Mouse (Mus musculus) midbrain, embryonic 16.5 days (tissue): Measurements from ENCODE around the gene Nt5c1b. TPM values are rescaled to one million over a fixed set of nuclear protein-coding genes. Genes with fewer than 3 reads are reported as not detected.
A peak's percentile ranks its signal among the peaks of the same experiment; 100 is the strongest.

ENCODE experiments used
- ATAC-seq: fragments of 200-750 bp; cut with Nextera tagmentation; 2 replicates; pipeline ENCODE4 v1.8.0; 2017; ENCODE audit warnings: moderate TSS enrichment
- H3K27ac ChIP-seq: fragments of 300-500 bp; sonication (generic); 2 replicates; pipeline ENCODE4 v1.5.1; 2014; ENCODE audit warnings: mild to moderate bottlenecking, low read length, mixed read lengths
- H3K27me3 ChIP-seq: fragments of 300-500 bp; sonication (generic); 2 replicates; pipeline ENCODE4 v1.6.1; 2014; ENCODE audit warnings: low read depth, low read length, mixed read lengths; ENCODE audit not compliant: control insufficient read depth, insufficient read depth
- H3K36me3 ChIP-seq: fragments of 300-500 bp; sonication (generic); 2 replicates; pipeline ENCODE4 v1.6.1; 2014; ENCODE audit warnings: mild to moderate bottlenecking, low read length, moderate library complexity, mixed read lengths; ENCODE audit not compliant: control insufficient read depth, insufficient read depth
- H3K4me1 ChIP-seq: fragments of 300-500 bp; sonication (generic); 2 replicates; pipeline ENCODE4 v1.6.1; 2014; ENCODE audit warnings: mild to moderate bottlenecking, low read length, mixed read lengths; ENCODE audit not compliant: control insufficient read depth, insufficient read depth
- H3K4me2 ChIP-seq: fragments of 300-500 bp; sonication (generic); 2 replicates; pipeline ENCODE4 v1.6.1; 2014; ENCODE audit warnings: mild to moderate bottlenecking, low read length, mixed read lengths
- H3K4me3 ChIP-seq: fragments of 300-500 bp; sonication (generic); 2 replicates; pipeline ENCODE4 v1.5.1; 2014; ENCODE audit warnings: low read depth, mild to moderate bottlenecking, low read length, moderate library complexity, mixed read lengths
- H3K9ac ChIP-seq: fragments of 300-500 bp; sonication (generic); 2 replicates; pipeline ENCODE4 v1.6.1; 2014; ENCODE audit warnings: low read depth, low read length, mixed read lengths
- H3K9me3 ChIP-seq: fragments of 300-500 bp; sonication (generic); replicated peaks from 2 replicates; pipeline ENCODE4 v1.6.1; 2014; ENCODE audit warnings: mild to moderate bottlenecking, low read length, mixed read lengths; ENCODE audit not compliant: control insufficient read depth, poor library complexity, severe bottlenecking
- WGBS: fragments of 180-500 bp; shearing (Covaris S2); extraction: QIAGEN DNeasy Blood & Tissue Kit; methylation state at CpG from one replicate; pipeline ENCODE4 v1.1.7; 2014; 5-methylcytosine and 5-hydroxymethylcytosine counted together
- polyA plus RNA-seq: library from polyadenylated mRNA; unstranded; fragments of >200 nt; fragmentation: Nextera tagmentation; extraction: Ambion mirVana; gene quantifications from 2 replicates; pipeline ENCODE4 v1.2.1, GENCODE M21; 2015

Gene Nt5c1b
- polyA plus RNA-seq: not detected in 2 replicates

- Histone ChIP-seq H3K36me3 (no peaks in the 10 kb centered on the region), H3K27ac (no peak within 1 kb of the TSS), H3K4me1 (no peaks in the 10 kb centered on the region), H3K4me3 (no peak within 1 kb of the TSS), H3K9me3 (no peaks in the 10 kb centered on the region), H3K4me2 (no peak within 1 kb of the TSS), H3K27me3 (no peaks in the 10 kb centered on the region), H3K9ac (no peak within 1 kb of the TSS)
- WGBS: 83% methylated on average over 3 of the region's 3 CpGs
- ATAC-seq: no peak
Measured at GRCm38 (mm10) chr12:10369673-10370072, at the start of gene Nt5c1b. TSS of gene Nt5c1b (plus strand) at chr12:10369973.

DNA sequence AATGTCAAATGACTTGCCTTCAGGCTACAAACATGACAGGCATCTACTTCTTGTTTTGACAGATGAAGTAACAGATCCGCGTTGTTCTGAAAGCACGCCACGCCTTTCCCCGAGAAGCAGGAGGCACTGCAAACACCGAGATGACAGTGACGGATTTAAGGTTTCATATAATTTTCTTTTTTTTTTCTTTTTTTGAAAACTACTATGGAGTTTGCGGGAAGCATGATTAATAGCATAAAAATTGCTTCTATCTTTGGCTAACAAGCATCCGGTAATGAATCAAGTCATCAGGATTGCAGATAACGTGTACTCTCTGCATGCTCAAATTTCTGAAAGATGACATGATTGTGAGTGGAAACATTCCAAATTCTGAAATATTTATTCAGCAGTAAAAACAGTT lies 42.1 kb upstream of the Nt5c1b start:
- WGBS: 90% methylated on average over 10 of the region's 10 CpGs
- Histone ChIP-seq H3K4me3 (no peak overlapping the region), H3K36me3 (no peaks in the 10 kb centered on the region), H3K4me1 (no peaks in the 10 kb centered on the region), H3K9me3 (no peaks in the 10 kb centered on the region), H3K9ac (no peak overlapping the region), H3K27ac (no peak overlapping the region), H3K4me2 (no peak overlapping the region), H3K27me3 (no peaks in the 10 kb centered on the region)
- ATAC-seq: no peak

DNA sequence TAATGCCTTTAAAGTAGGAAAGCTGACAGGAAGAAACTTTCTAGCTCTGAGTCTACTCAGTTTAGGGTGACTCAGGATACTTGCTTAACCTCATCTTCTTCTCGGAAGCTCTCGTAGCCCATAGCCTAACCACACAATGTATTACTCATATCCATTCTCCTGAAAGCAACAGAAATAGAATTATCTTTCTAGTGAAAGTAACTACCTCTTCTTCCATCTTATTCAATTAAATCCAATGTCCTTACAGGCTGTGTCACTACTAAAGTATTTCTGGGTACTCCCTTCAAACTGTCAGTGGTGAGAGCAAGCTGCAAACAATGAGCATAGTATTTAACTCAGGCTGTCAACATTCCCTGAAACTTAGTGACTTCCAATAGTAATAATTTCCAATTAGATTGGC lies 40.3 kb upstream of the Nt5c1b start:
- no peak for ATAC-seq
- WGBS: 95% methylated on average over 2 of the region's 2 CpGs
- Histone ChIP-seq H3K4me3 (no peak overlapping the region), H3K9me3 (no peaks in the 10 kb centered on the region), H3K4me1 (no peaks in the 10 kb centered on the region), H3K36me3 (no peaks in the 10 kb centered on the region), H3K4me2 (no peak overlapping the region), H3K27ac (no peak overlapping the region), H3K9ac (no peak overlapping the region), H3K27me3 (no peaks in the 10 kb centered on the region)

DNA sequence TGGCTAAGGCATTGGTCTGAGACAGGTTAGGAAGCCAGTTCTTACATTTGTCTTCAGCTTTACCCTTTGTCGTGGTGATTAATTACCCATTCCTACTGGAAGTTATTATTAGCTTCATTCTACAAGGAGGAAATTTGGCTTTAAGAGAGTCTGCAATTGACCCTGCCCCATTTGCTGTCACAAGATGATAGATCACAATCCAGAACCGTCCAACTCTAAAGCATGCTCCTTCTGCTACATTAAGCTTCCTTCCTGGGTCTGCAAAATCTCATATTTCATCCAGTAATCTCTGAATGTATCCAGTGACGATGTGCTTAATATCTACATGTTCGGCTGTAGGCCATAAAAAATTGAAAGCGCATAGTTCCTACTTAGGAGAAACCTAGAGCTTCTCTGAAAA lies 29.2 kb upstream of the Nt5c1b start:
- WGBS: 91% methylated on average over 5 of the region's 5 CpGs
- Histone ChIP-seq H3K4me2 (no peak overlapping the region), H3K36me3 (no peaks in the 10 kb centered on the region), H3K27me3 (no peaks in the 10 kb centered on the region), H3K9me3 (no peaks in the 10 kb centered on the region), H3K4me1 (no peaks in the 10 kb centered on the region), H3K4me3 (no peak overlapping the region), H3K9ac (no peak overlapping the region), H3K27ac (no peak overlapping the region)
- ATAC-seq: no peak

DNA sequence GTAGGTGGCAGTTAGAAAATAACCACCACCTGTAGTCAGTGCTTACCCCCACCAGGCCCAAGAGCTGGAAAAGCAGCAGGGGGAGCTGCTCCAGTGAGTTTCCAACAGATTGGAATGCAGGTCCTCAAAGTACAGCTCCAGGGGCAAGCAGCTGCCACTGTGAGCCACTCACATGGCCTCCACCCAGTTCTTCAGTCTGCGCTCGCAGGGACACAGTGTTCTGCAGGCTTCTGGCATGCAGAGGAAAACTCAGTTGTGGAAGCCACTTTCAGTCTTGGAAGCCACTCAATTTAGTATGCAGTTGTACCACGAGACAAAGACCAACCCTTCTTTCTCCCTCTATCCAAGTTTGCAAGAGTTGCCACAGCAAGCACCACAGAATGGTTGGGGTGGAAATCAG lies 19.1 kb upstream of the Nt5c1b start:
- WGBS: 45% methylated on average over 3 of the region's 3 CpGs
- H3K36me3 ChIP-seq: no peaks in the 10 kb centered on the region
- no peaks in the 10 kb centered on the region for H3K4me1 ChIP-seq
- no peaks in the 10 kb centered on the region for H3K9me3 ChIP-seq
- no peak overlapping the region for H3K4me2 ChIP-seq
- no peak overlapping the region for H3K27ac ChIP-seq
- ATAC-seq: no peak
- H3K9ac ChIP-seq: no peak overlapping the region
- H3K27me3 ChIP-seq: no peaks in the 10 kb centered on the region
- H3K4me3 ChIP-seq: no peak overlapping the region

- ATAC-seq: no peak
- Histone ChIP-seq H3K27me3 (no peaks in the 10 kb centered on the region), H3K4me2 (no peak overlapping the region), H3K4me1 (no peaks in the 10 kb centered on the region), H3K4me3 (no peak overlapping the region), H3K36me3 (no peaks in the 10 kb centered on the region), H3K27ac (no peak overlapping the region), H3K9me3 (no peaks in the 10 kb centered on the region), H3K9ac (no peak overlapping the region)
- 70% methylated on average over 6 of the region's 6 CpGs for WGBS
Measured at GRCm38 (mm10) chr12:10357756-10358155, 12.0 kb upstream of the Nt5c1b start.

- peak within 1 kb of the TSS; percentile 83 for H3K4me3 ChIP-seq
- peaks cover 7% of the 10 kb centered on the region for H3K4me1 ChIP-seq
- ATAC-seq: peak; percentile 100
- H3K9ac ChIP-seq: peak within 1 kb of the TSS; percentile 97
- peak within 1 kb of the TSS; percentile 78 for H3K4me2 ChIP-seq
- no peaks in the 10 kb centered on the region for H3K9me3 ChIP-seq
- WGBS: under 1% methylated on average over 51 of the region's 53 CpGs
- H3K27ac ChIP-seq: peak within 1 kb of the TSS; percentile 93
- no peaks in the 10 kb centered on the region for H3K27me3 ChIP-seq
- H3K36me3 ChIP-seq: no peaks in the 10 kb centered on the region
Measured at GRCm38 (mm10) chr12:10390671-10391441, 21.1 kb downstream of the Nt5c1b start, which contains the start of gene Rdh14. TSS of gene Rdh14 (plus strand) at chr12:10390772.

DNA sequence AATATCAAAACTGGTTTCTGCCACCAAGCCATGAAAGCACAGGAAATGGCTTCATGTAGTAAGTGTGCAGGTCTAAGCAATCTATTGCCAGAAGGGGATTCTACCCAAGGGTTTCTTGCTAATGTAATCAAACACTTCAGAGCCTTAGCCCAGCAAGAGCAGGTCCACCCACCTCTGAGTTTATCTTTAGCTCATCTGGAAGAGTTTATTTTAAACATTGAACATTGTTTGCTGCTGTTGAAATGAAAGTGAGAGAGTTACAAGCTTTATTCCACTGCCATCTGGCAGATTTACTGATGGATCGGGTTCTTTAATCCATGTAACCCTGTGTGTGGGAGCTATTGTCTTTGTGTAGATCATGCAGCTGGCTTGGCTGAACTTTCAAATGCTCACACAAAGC lies 31.0 kb downstream of the Nt5c1b start:
- no peaks in the 10 kb centered on the region for H3K27me3 ChIP-seq
- H3K9ac ChIP-seq: no peak overlapping the region
- H3K4me2 ChIP-seq: no peak overlapping the region
- H3K36me3 ChIP-seq: no peaks in the 10 kb centered on the region
- no peak overlapping the region for H3K27ac ChIP-seq
- WGBS: 75% methylated on average over 1 of the region's 1 CpGs
- no peaks in the 10 kb centered on the region for H3K4me1 ChIP-seq
- no peaks in the 10 kb centered on the region for H3K9me3 ChIP-seq
- no peak overlapping the region for H3K4me3 ChIP-seq
- ATAC-seq: no peak

- H3K27ac ChIP-seq: no peak overlapping the region
- no peak overlapping the region for H3K4me3 ChIP-seq
- no peak overlapping the region for H3K9ac ChIP-seq
- H3K36me3 ChIP-seq: no peaks in the 10 kb centered on the region
- H3K9me3 ChIP-seq: no peaks in the 10 kb centered on the region
- H3K27me3 ChIP-seq: no peaks in the 10 kb centered on the region
- 87% methylated on average over 9 of the region's 9 CpGs for WGBS
- H3K4me2 ChIP-seq: no peak overlapping the region
- ATAC-seq: no peak
- no peaks in the 10 kb centered on the region for H3K4me1 ChIP-seq
Measured at GRCm38 (mm10) chr12:10402421-10403115, 32.8 kb downstream of the Nt5c1b start.
